Mouse (Mus musculus) cerebellum, postnatal 25 days (tissue): ENCODE results near the gene Padi3.

ENCODE experiments used
- DNase-seq, 2 experiments: peaks; one replicate each; pipeline ENCODE4 v3.0.0; 2021; ENCODE audit warnings: mixed read lengths in 2 of 2

The Padi3 gene

GRCm38 (mm10) chr4:140815996-140816917 is 5.8 kb upstream of the Padi3 start:
- DNase-seq = peak in 1 of 2 experiments; percentile 19

GRCm38 (mm10) chr4:140815496-140815895 is 5.0 kb upstream of the Padi3 start:
- DNase-seq = no peak

- no peak for DNase-seq
Measured at GRCm38 (mm10) chr4:140814241-140815225, 4.1 kb upstream of the Padi3 start.

GRCm38 (mm10) chr4:140813358-140814185 is 3.1 kb upstream of the Padi3 start:
- no peak for DNase-seq

- peak; percentile 25 to 61 for DNase-seq
Measured at GRCm38 (mm10) chr4:140812609-140813008, 2.2 kb upstream of the Padi3 start.

GRCm38 (mm10) chr4:140812191-140812590 is 1.7 kb upstream of the Padi3 start:
- DNase-seq = no peak

- peak in 1 of 2 experiments; percentile 19 for DNase-seq
Measured at GRCm38 (mm10) chr4:140809118-140809517, 1.3 kb downstream of the Padi3 start.

- DNase-seq = no peak
Measured at GRCm38 (mm10) chr4:140804601-140805000, 5.8 kb downstream of the Padi3 start.

GRCm38 (mm10) chr4:140801364-140801763 is 9.1 kb downstream of the Padi3 start:
- DNase-seq = no peak

GRCm38 (mm10) chr4:140796786-140797185 is 13.7 kb downstream of the Padi3 start:
- DNase-seq = no peak

- no peak for DNase-seq
Measured at GRCm38 (mm10) chr4:140794678-140795077, 15.8 kb downstream of the Padi3 start.

GRCm38 (mm10) chr4:140793795-140794194 is 16.7 kb downstream of the Padi3 start:
- no peak for DNase-seq

GRCm38 (mm10) chr4:140792584-140792983 is 17.9 kb downstream of the Padi3 start:
- DNase-seq = no peak

- DNase-seq = no peak
Measured at GRCm38 (mm10) chr4:140791071-140791470, 19.4 kb downstream of the Padi3 start.

GRCm38 (mm10) chr4:140789983-140790382 is 20.5 kb downstream of the Padi3 start:
- no peak for DNase-seq

GRCm38 (mm10) chr4:140788983-140789382 is 21.5 kb downstream of the Padi3 start:
- DNase-seq = peak; percentile 70 to 79

- no peak for DNase-seq
Measured at GRCm38 (mm10) chr4:140788264-140788663, 22.2 kb downstream of the Padi3 start.

GRCm38 (mm10) chr4:140787414-140787813 is 23.0 kb downstream of the Padi3 start:
- DNase-seq = no peak

- no peak for DNase-seq
Measured at GRCm38 (mm10) chr4:140785217-140785616, 25.2 kb downstream of the Padi3 start.

GRCm38 (mm10) chr4:140784292-140784945 is 26.0 kb downstream of the Padi3 start:
- no peak for DNase-seq

GRCm38 (mm10) chr4:140782821-140783220 is 27.6 kb downstream of the Padi3 start:
- DNase-seq = no peak

- no peak for DNase-seq
Measured at GRCm38 (mm10) chr4:140780507-140780906, 29.9 kb downstream of the Padi3 start.
